Mouse (Mus musculus): Measurements from ENCODE around the gene Hs6st1. TPM values are rescaled to one million over a fixed set of nuclear protein-coding genes. Genes with fewer than 3 reads are reported as not detected.

The Hs6st1 gene
- total and polyA plus RNA-seq, 3 experiments = 9.1 to 18.1 (median 17.7) TPM

GRCm38 (mm10) chr1:36079679-36080078 lies 11.5 kb downstream of the Hs6st1 start:
- in situ Hi-C loops (cut with MboI; ENCODE audit: low pct_ligation_motif_present, low pct_unique_long_range_greater_than_20kb, low sequenced_read_pairs) (no loop called here), dilution Hi-C loops (cut with MboI; ENCODE audit: extremely low pct_ligation_motif_present, extremely low pct_unique_long_range_greater_than_20kb, low sequenced_read_pairs) (no loop called here)
- Histone ChIP-seq H3K9me3 (replicated peaks; ENCODE audit: low read length) (no peaks in the 10 kb centered on the region), H3K27me3 (replicated peaks) (no peaks in the 10 kb centered on the region), H3K9ac (ENCODE audit: insufficient read depth, low read depth) (no peak overlapping the region), H3K27ac (ENCODE audit: insufficient read depth, low read depth) (no peak overlapping the region), H3K36me3 (replicated peaks in 1 of 2; ENCODE audit: control insufficient read depth in 1 of 2, insufficient read depth in 1 of 2, low read length in 1 of 2) (peaks cover 33 to 99% of the 10 kb centered on the region in 2 experiments), H3K4me2 (ENCODE audit: insufficient read depth, low read depth, poor library complexity, severe bottlenecking) (no peak overlapping the region), H3K4me1 (ENCODE audit: control insufficient read depth in 1 of 2, insufficient read depth in 2 of 2) (peaks cover 0 to 33% of the 10 kb centered on the region in 2 experiments; a peak in 3 of 4 replicates), H3K4me3 (replicated peaks in 1 of 3; ENCODE audit: low read depth in 2 of 3, low read length in 2 of 3, poor library complexity in 1 of 3) (no peak overlapping the region), H3K79me2 (replicated peaks; ENCODE audit: control insufficient read depth, extremely low read depth, insufficient read depth, poor library complexity, severe bottlenecking) (no peaks in the 10 kb centered on the region)
- DNase-seq (ENCODE audit: extremely low read depth) = no peak
- TF ChIP-seq ELF1 (IDR thresholded peaks at IDR 0.05; ENCODE audit: low read depth, low read length) (no peak), CTCF (conservative IDR thresholded peaks at IDR 0.05 in 1 of 2, IDR thresholded peaks at IDR 0.05 in 1 of 2; ENCODE audit: low read depth in 2 of 2, low read length in 2 of 2) (no peak), MAX (IDR thresholded peaks at IDR 0.05; ENCODE audit: low read length) (no peak), SMC3 (IDR thresholded peaks at IDR 0.05; ENCODE audit: low read depth, low read length) (no peak), SIN3A (IDR thresholded peaks at IDR 0.05; ENCODE audit: low read length) (no peak), ETS1 (conservative IDR thresholded peaks at IDR 0.05; ENCODE audit: low read depth, low read length) (no peak), POLR2A (IDR thresholded peaks at IDR 0.05; ENCODE audit: low read depth, low read length) (no peak), MEF2A (IDR thresholded peaks at IDR 0.05; ENCODE audit: borderline replicate concordance, low read depth, low read length) (no peak), PAX5 (IDR thresholded peaks at IDR 0.05; ENCODE audit: low read length) (no peak), HCFC1 (IDR thresholded peaks at IDR 0.05; ENCODE audit: low read depth, low read length) (no peak), TCF12 (IDR thresholded peaks at IDR 0.05; ENCODE audit: low read depth, low read length) (no peak), EP300 (IDR thresholded peaks at IDR 0.05; ENCODE audit: low read length) (no peak), USF2 (conservative IDR thresholded peaks at IDR 0.05; ENCODE audit: low read depth, low read length) (no peak), POLR2AphosphoS2 (IDR thresholded peaks at IDR 0.05; ENCODE audit: low read depth, low read length) (no peak)

GRCm38 (mm10) chr1:36080974-36081373 lies 12.8 kb downstream of the Hs6st1 start:
- no peak overlapping the region for H3K4me2 ChIP-seq (ENCODE audit: insufficient read depth, low read depth, poor library complexity, severe bottlenecking)
- no peak overlapping the region for H3K9ac ChIP-seq (ENCODE audit: insufficient read depth, low read depth)
- H3K9me3 ChIP-seq (replicated peaks; ENCODE audit: low read length) = no peaks in the 10 kb centered on the region
- dilution Hi-C loops (cut with MboI; ENCODE audit: extremely low pct_ligation_motif_present, extremely low pct_unique_long_range_greater_than_20kb, low sequenced_read_pairs) = no loop called here
- no peak for DNase-seq (ENCODE audit: extremely low read depth)
- H3K27ac ChIP-seq (ENCODE audit: insufficient read depth, low read depth) = no peak overlapping the region
- H3K36me3 ChIP-seq (replicated peaks in 1 of 2; ENCODE audit: control insufficient read depth in 1 of 2, insufficient read depth in 1 of 2, low read length in 1 of 2) = peaks cover 35 to 97% of the 10 kb centered on the region in 2 experiments
- no peaks in the 10 kb centered on the region for H3K27me3 ChIP-seq (replicated peaks)
- in situ Hi-C loops (cut with MboI; ENCODE audit: low pct_ligation_motif_present, low pct_unique_long_range_greater_than_20kb, low sequenced_read_pairs) = no loop called here
- H3K4me1 ChIP-seq (ENCODE audit: control insufficient read depth in 1 of 2, insufficient read depth in 2 of 2) = peaks cover 0 to 33% of the 10 kb centered on the region in 2 experiments; a peak in 3 of 4 replicates
- TF ChIP-seq MAX (IDR thresholded peaks at IDR 0.05; ENCODE audit: low read length) (no peak), JUND (conservative IDR thresholded peaks at IDR 0.05; ENCODE audit: low read depth, low read length) (no peak), MXI1 (IDR thresholded peaks at IDR 0.05; ENCODE audit: low read depth, low read length) (no peak), UBTF (IDR thresholded peaks at IDR 0.05; ENCODE audit: low read depth, low read length) (no peak), GABPA (IDR thresholded peaks at IDR 0.05; ENCODE audit: insufficient replicate concordance, low read depth, low read length) (no peak), SIN3A (IDR thresholded peaks at IDR 0.05; ENCODE audit: low read length) (no peak), TBP (conservative IDR thresholded peaks at IDR 0.05; ENCODE audit: low read depth, low read length) (no peak), HCFC1 (IDR thresholded peaks at IDR 0.05; ENCODE audit: low read depth, low read length) (no peak), ZKSCAN1 (IDR thresholded peaks at IDR 0.05; ENCODE audit: borderline replicate concordance, low read depth, low read length) (no peak), EP300 (IDR thresholded peaks at IDR 0.05; ENCODE audit: low read length) (no peak), CHD2 (IDR thresholded peaks at IDR 0.05; ENCODE audit: low read length) (no peak), RCOR1 (conservative IDR thresholded peaks at IDR 0.05; ENCODE audit: low read depth, low read length) (no peak), USF2 (conservative IDR thresholded peaks at IDR 0.05; ENCODE audit: low read depth, low read length) (no peak), POLR2AphosphoS2 (IDR thresholded peaks at IDR 0.05; ENCODE audit: low read depth, low read length) (no peak), E2F4 (IDR thresholded peaks at IDR 0.05; ENCODE audit: insufficient replicate concordance, low read depth, low read length) (no peak), KAT2A (IDR thresholded peaks at IDR 0.05; ENCODE audit: insufficient replicate concordance, low read length) (no peak), NELFE (IDR thresholded peaks at IDR 0.05; ENCODE audit: low read depth, low read length) (no peak), ZC3H11A (IDR thresholded peaks at IDR 0.05; ENCODE audit: low read depth, low read length) (no peak)
- H3K4me3 ChIP-seq (replicated peaks in 1 of 3; ENCODE audit: low read depth in 2 of 3, low read length in 2 of 3, poor library complexity in 1 of 3) = no peak overlapping the region
- no peaks in the 10 kb centered on the region; the same call in 1 of the 2 replicates for H3K79me2 ChIP-seq (replicated peaks; ENCODE audit: control insufficient read depth, extremely low read depth, insufficient read depth, poor library complexity, severe bottlenecking)

All from CH12.LX (cell line).